Mouse (Mus musculus): Measurements from ENCODE around the gene Eya2. TPM values are rescaled to one million over a fixed set of nuclear protein-coding genes. Genes with fewer than 3 reads are reported as not detected.

Eya2 gene
- polyA plus RNA-seq, 1 experiment from 2014 or later: 14.2 TPM

GRCm38 (mm10) chr2:165633011-165633785, 38.4 kb downstream of the Eya2 start:
- Histone ChIP-seq H3K4me3 (no peak overlapping the region), H3K9me3 (replicated peaks) (peaks cover 8% of the 10 kb centered on the region), H3K4me1 (peaks cover 29% of the 10 kb centered on the region), H3K27ac (replicated peaks) (0 out of 2 replicates have a peak overlapping the region, but pooled peaks have one; percentile 72), H3K36me3 (no peaks in the 10 kb centered on the region), H3K27me3 (ENCODE audit: low read depth, poor library complexity, severe bottlenecking) (no peaks in the 10 kb centered on the region)
- 87% methylated on average over 11 of the region's 11 CpGs for WGBS
- no peak for DNase-seq (ENCODE audit: low spot score)

- H3K27me3 ChIP-seq (ENCODE audit: low read depth, poor library complexity, severe bottlenecking): no peaks in the 10 kb centered on the region
- WGBS: 67% methylated on average over 7 of the region's 7 CpGs
- peak overlapping the region; percentile 72 for H3K27ac ChIP-seq (replicated peaks)
- H3K4me3 ChIP-seq: no peak overlapping the region
- peaks cover 8% of the 10 kb centered on the region for H3K9me3 ChIP-seq (replicated peaks)
- no peak for DNase-seq (ENCODE audit: low spot score)
- H3K4me1 ChIP-seq: peaks cover 29% of the 10 kb centered on the region
- H3K36me3 ChIP-seq: no peaks in the 10 kb centered on the region
These were observed 39.6 kb downstream of the Eya2 start for GRCm38 (mm10) chr2:165634481-165634880.

GRCm38 (mm10) chr2:165639075-165639755, 44.4 kb downstream of the Eya2 start:
- Histone ChIP-seq H3K9me3 (replicated peaks) (peaks cover 8% of the 10 kb centered on the region), H3K27ac (replicated peaks) (0 out of 2 replicates have a peak overlapping the region, but pooled peaks have one; percentile 13), H3K4me1 (peaks cover 49% of the 10 kb centered on the region), H3K36me3 (no peaks in the 10 kb centered on the region), H3K4me3 (no peak overlapping the region), H3K27me3 (ENCODE audit: low read depth, poor library complexity, severe bottlenecking) (no peaks in the 10 kb centered on the region)
- WGBS: 88% methylated on average over 11 of the region's 11 CpGs
- DNase-seq (ENCODE audit: low spot score): no peak

- DNase-seq (ENCODE audit: low spot score): no peak
- no peak overlapping the region for H3K4me3 ChIP-seq
- peaks cover 45% of the 10 kb centered on the region for H3K4me1 ChIP-seq
- no peaks in the 10 kb centered on the region for H3K27me3 ChIP-seq (ENCODE audit: low read depth, poor library complexity, severe bottlenecking)
- H3K36me3 ChIP-seq: no peaks in the 10 kb centered on the region
- peaks cover 8% of the 10 kb centered on the region for H3K9me3 ChIP-seq (replicated peaks)
- peak overlapping the region; percentile 74 for H3K27ac ChIP-seq (replicated peaks)
- WGBS: 67% methylated on average over 14 of the region's 14 CpGs
These were observed 47.2 kb downstream of the Eya2 start for GRCm38 (mm10) chr2:165641909-165642505.

- H3K9me3 ChIP-seq (replicated peaks): no peaks in the 10 kb centered on the region
- peak overlapping the region; percentile 19 for H3K27ac ChIP-seq (replicated peaks)
- H3K4me3 ChIP-seq: no peak overlapping the region
- H3K4me1 ChIP-seq: peaks cover 45% of the 10 kb centered on the region
- DNase-seq (ENCODE audit: low spot score): no peak
- H3K27me3 ChIP-seq (ENCODE audit: low read depth, poor library complexity, severe bottlenecking): no peaks in the 10 kb centered on the region
- WGBS: 73% methylated on average over 3 of the region's 3 CpGs
- H3K36me3 ChIP-seq: no peaks in the 10 kb centered on the region
These were observed 48.8 kb downstream of the Eya2 start for GRCm38 (mm10) chr2:165643596-165643995.

- Histone ChIP-seq H3K4me1 (peaks cover 45% of the 10 kb centered on the region), H3K27me3 (ENCODE audit: low read depth, poor library complexity, severe bottlenecking) (no peaks in the 10 kb centered on the region), H3K9me3 (replicated peaks) (no peaks in the 10 kb centered on the region), H3K36me3 (no peaks in the 10 kb centered on the region), H3K27ac (replicated peaks) (peak overlapping the region; percentile 19), H3K4me3 (no peak overlapping the region)
- WGBS: 83% methylated on average over 9 of the region's 9 CpGs
- no peak for DNase-seq (ENCODE audit: low spot score)
These were observed 49.2 kb downstream of the Eya2 start for GRCm38 (mm10) chr2:165644057-165644456.

- no peak overlapping the region for H3K27ac ChIP-seq (replicated peaks)
- WGBS: 81% methylated on average over 11 of the region's 11 CpGs
- H3K4me1 ChIP-seq: peaks cover 32% of the 10 kb centered on the region
- DNase-seq (ENCODE audit: low spot score): no peak
- no peaks in the 10 kb centered on the region for H3K36me3 ChIP-seq
- H3K9me3 ChIP-seq (replicated peaks): no peaks in the 10 kb centered on the region
- H3K4me3 ChIP-seq: no peak overlapping the region
- H3K27me3 ChIP-seq (ENCODE audit: low read depth, poor library complexity, severe bottlenecking): no peaks in the 10 kb centered on the region
These were observed 56.2 kb downstream of the Eya2 start for GRCm38 (mm10) chr2:165651031-165651430.

- peaks cover 38% of the 10 kb centered on the region for H3K4me1 ChIP-seq
- H3K9me3 ChIP-seq (replicated peaks): no peaks in the 10 kb centered on the region
- H3K36me3 ChIP-seq: no peaks in the 10 kb centered on the region
- 83% methylated on average over 6 of the region's 6 CpGs for WGBS
- no peaks in the 10 kb centered on the region for H3K27me3 ChIP-seq (ENCODE audit: low read depth, poor library complexity, severe bottlenecking)
- H3K4me3 ChIP-seq: no peak overlapping the region
- no peak for DNase-seq (ENCODE audit: low spot score)
- peak overlapping the region; percentile 47; the same call in 1 of the 2 replicates for H3K27ac ChIP-seq (replicated peaks)
These were observed 57.4 kb downstream of the Eya2 start for GRCm38 (mm10) chr2:165652281-165652680.

GRCm38 (mm10) chr2:165653001-165653921, 58.4 kb downstream of the Eya2 start:
- Histone ChIP-seq H3K9me3 (replicated peaks) (no peaks in the 10 kb centered on the region), H3K27ac (replicated peaks) (peak overlapping the region; percentile 69), H3K4me3 (peak overlapping the region; percentile 20), H3K36me3 (no peaks in the 10 kb centered on the region), H3K4me1 (peaks cover 42% of the 10 kb centered on the region), H3K27me3 (ENCODE audit: low read depth, poor library complexity, severe bottlenecking) (no peaks in the 10 kb centered on the region)
- 56% methylated on average over 14 of the region's 14 CpGs for WGBS
- no peak for DNase-seq (ENCODE audit: low spot score)

- no peaks in the 10 kb centered on the region for H3K36me3 ChIP-seq
- H3K9me3 ChIP-seq (replicated peaks): no peaks in the 10 kb centered on the region
- no peaks in the 10 kb centered on the region for H3K27me3 ChIP-seq (ENCODE audit: low read depth, poor library complexity, severe bottlenecking)
- H3K4me3 ChIP-seq: no peak overlapping the region
- H3K4me1 ChIP-seq: peaks cover 42% of the 10 kb centered on the region
- WGBS: 68% methylated on average over 9 of the region's 9 CpGs
- DNase-seq (ENCODE audit: low spot score): no peak
- peak overlapping the region; percentile 69 for H3K27ac ChIP-seq (replicated peaks)
These were observed 59.3 kb downstream of the Eya2 start for GRCm38 (mm10) chr2:165654151-165654550.

- Histone ChIP-seq H3K27ac (replicated peaks) (no peak overlapping the region), H3K27me3 (ENCODE audit: low read depth, poor library complexity, severe bottlenecking) (no peaks in the 10 kb centered on the region), H3K36me3 (no peaks in the 10 kb centered on the region), H3K4me3 (no peak overlapping the region), H3K4me1 (peaks cover 42% of the 10 kb centered on the region), H3K9me3 (replicated peaks) (no peaks in the 10 kb centered on the region)
- WGBS: 84% methylated on average over 10 of the region's 10 CpGs
- no peak for DNase-seq (ENCODE audit: low spot score)
These were observed 60.1 kb downstream of the Eya2 start for GRCm38 (mm10) chr2:165654696-165655491.
